Mouse (Mus musculus) skeletal muscle tissue, postnatal 0 days (tissue): ENCODE results near the gene Rpl27. TPM values are rescaled to one million over a fixed set of nuclear protein-coding genes. Genes with fewer than 3 reads are reported as not detected.

Experiments
- microRNA-seq, 2 experiments: library from miRNA; unstranded; fragments of <30 nt; microRNA quantifications; one replicate each; pipeline ENCODE4; 2016
- polyA plus RNA-seq: library from polyadenylated mRNA; unstranded; fragments of >200 nt; fragmentation: Nextera tagmentation; extraction: Ambion mirVana; gene quantifications from 2 replicates; pipeline ENCODE4 v1.2.1, GENCODE M21; 2015

Gene Rpl27
- 221 and 229 TPM in 2 replicates for polyA plus RNA-seq

DNA sequence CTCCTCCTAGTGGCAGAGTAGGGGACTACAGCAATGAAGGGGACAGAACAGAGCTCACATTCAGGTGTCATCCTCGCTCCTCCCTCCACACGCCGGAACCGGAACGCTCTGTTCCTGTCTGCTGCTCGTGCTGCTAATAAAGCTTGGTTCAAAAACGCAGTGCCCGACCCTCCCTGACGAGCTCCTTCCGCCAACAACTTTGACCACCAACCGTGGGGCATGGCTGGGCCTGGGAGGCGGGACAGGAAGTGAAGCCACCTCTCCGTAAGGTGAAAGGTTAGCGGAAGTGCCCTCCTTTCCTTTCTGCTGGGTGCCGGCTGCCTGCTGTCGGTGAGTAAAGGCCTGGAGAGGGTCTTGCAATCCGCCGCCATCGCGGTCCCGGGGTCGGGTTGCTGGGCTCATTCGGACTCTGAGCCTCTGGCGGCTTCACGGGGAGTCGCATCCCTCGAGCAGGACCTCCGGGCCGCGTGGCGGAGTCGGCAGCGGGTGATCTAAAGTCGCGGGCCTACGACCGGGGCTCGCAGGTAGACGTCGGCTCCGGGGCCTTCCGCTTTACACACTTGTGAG, at the start of gene Rpl27:
Gene Rpl27, plus strand, starts transcription at position 172 of the 567 bp plus-strand sequence.

DNA sequence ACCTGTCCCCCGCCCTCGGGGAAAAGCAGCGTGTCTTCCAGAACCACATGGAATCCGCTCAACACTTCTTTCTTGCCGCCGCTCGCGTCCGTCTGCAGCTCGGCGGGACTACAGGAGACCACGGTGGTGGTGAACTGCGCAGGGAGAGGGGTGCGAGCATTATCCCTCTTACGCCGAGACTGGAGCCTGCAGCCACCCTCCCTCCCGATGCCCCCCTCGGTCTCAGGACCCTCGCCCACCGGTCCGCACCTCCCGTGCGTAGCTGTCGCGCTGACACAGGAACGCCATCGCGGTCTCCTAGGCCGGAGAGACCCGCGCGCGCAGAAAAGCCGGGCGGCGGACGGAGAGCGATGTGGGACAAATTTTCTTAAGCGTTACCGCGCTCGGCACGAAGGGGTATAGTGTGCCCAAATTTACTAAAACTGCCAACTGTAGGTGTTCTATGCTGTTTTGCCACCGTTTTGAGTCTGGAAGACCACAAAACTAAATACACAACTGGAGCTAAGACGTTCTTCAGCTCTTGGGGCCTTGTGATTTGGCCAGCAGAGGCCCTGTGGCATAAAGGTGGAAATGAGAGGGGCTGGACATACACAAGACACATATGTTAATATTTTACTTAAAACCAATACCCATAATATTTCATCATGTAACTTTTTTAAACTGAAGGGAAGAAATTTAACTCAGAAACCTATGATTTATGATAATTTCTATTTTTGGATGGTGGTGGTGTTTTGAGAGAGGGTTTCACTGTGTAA, 24.8 kb upstream of the Rpl27 start, which contains the start of gene Aarsd1:
Gene Aarsd1, minus strand, starts transcription at position 515 of the 755 bp plus-strand sequence.

DNA sequence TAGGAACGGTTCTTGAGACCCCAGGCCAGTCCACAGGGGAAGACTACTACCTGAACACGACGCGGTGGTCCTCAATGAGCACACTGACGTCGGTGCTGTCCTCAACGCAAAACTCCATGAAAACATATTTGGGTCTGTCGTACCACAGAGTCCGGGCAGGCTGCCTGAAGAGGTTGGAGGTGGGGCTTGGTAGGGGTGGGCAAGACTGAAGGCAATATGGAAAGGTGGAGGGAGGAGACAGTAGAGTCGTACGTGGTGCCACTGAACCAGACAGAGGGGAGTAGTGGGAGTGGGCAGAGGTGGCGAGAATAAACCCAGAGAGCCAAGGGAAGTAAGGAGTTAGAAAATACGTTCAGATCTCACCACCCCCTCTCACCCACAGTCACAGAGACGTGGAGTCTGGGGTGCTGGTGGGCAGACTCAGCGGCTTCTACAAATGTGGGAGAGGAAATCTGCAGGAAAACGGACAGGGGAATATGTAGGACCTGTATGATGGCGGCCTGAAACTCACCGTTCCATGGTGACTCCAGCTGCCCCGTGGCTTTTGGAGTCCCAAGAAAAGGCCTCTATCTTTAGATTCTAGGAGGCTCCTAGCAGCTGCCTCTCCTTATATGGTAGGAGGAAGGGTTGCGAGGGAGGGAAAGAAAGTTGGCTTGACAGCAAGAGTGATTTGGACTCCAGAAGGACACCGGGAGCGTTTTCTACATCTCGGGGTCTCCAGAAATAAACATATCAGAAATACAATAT, 17.8 kb upstream of the Rpl27 start, which contains the start of gene Gm27029:
Gene Gm27029, minus strand, starts transcription at position 692 of the 747 bp plus-strand sequence.

DNA sequence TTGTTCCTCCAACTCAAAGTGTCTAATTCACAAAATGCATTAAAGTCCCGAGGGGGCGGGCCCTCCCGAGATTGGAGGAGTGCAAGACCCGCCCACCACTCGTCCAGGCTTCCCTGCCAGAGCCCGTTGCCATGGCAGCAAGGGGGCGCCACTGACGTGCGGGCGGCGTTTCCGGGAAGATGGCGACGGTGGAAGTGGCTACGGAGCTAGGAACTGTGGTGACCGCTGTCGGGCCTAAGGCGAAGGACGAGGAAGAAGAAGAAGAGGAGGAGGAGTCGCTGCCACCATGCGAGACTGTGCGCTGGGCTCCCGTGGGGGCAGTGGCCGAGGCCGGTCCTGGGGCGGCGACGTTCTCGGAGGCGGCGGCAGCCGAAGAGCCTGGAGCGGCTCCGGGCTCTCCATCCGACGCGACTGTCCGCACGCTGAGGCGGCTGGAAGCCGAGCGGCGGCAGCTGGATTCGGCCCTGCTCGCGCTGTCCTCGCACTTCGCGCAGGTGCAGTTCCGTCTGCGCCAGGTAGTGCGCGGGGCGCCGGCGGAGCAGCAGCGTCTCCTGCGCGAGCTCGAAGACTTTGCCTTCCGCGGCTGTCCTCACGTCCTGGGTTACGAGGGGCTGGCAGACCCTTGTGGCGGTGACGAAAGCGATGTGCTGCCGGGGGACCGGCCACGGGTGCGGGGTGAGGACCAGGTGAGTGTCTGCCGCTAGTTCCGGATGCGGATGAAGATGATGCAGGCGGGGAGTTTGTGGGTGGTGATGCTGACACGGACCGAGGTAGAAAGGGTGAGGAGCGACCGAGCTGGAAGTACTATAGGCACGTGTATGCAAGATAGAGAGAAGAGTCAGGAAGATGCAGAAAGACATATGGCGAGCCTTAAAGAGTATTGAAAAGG, 16.9 kb upstream of the Rpl27 start, which contains the start of the genes Rundc1 and Ptges3l:
Gene Rundc1, plus strand, starts transcription at position 161 of the 889 bp plus-strand sequence.
Gene Ptges3l, minus strand, starts transcription at position 409 of the 889 bp plus-strand sequence.

DNA sequence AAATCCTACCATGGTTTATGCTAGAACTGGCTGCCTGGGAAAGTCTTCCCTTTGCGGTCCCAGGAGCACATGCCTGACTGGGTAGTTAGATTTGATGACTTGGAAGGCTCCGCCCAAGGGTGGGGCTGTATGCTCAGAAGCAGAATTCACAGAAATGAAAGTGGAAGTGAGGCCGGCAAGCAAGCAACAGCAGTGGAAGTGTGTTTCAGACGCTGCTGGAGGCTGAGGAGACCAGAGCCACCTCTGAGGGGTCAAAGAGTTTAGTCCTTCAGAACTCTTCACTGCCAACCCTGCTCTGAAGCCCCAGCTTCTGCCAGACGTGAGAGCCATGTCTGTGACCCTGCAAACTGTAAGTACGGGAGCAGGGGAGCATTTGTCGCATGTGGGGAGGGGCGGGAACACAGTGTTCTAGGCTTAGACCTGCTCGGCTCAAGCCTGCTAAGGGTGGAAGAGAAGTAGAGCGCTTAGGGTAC, 6.2 kb downstream of the Rpl27 start, which contains the start of gene Ifi35:
Gene Ifi35, plus strand, starts transcription at position 134 of the 473 bp plus-strand sequence.

DNA sequence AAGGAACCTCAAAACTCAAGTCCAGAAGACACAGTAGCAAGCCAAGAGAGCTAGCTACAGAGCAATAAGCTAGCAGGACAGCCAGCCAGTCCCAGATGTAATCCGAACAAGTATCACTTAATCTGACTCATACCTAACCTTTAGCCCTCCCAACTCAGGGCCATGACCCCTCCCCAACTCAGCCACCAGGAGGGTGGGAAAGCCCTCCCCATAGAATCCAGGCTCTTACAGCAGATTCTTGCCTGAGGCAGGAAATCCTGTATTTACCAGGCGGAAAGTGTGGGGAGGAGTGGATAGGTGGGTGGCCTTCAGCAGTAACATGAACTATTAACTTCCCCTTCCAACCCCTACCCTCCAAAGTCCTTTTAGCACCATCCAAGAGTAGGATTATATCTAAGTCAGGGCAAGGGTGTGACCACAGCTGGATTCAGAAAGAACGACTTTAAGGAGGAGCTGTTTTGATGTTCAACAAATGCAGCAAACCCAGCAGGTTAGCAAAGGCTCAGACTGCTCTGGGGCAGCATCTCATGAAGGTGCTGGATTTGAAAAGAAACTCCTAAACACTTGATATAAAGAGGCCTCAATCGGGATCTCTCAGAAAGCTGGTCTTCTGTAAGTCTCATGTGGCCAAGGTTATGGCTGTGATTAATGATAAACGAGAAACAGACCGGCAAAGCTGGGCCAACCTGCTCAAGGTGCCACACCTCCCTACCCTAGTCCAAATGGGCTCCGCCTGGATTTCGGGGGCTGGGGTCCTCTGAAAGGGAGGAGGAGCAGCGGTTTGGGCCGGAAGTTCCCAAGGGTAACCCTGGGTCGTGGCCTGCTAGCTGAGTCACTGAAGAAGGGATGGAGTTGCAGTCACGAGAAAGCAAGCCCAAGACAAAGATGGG, 22.4 kb downstream of the Rpl27 start, which contains the start of gene Rnd2:
Gene Rnd2, plus strand, starts transcription at position 789 of the 890 bp plus-strand sequence.

DNA sequence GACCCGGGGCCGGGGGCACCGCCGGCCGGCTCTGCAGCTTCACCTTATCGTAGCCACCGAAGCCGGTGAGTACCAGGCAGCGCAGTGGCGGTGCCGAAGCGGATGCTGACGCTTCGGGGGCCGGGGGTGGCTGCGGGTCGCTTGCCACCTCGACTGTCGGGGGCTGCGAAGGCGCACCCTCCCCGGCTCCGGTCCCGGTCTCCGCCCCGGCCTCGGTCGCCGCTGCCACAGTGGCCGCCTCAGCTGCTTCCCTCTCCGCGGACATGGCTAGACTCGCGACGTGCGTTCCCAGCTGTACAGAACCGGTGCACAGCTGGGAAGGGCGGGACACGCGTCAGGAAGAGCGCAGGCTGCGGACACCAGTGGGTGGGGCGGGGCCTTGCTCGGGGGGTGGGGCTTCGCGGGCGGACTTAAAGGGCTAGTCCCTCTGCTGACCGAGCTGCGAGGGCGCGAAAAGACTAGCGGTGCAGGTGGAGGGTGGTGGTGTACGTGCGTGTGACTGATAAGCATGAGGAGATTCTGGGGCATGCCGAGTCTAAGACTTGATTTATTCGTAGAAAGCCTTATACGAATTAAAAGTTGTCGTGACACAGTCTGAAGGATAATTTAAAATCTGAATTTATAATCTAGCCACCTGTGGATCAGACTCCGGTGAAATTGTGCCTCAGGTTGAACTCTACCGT, 23.9 kb downstream of the Rpl27 start, which contains the start of gene Vat1:
Gene Vat1, minus strand, starts transcription at position 362 of the 683 bp plus-strand sequence.

Small RNA genes within 50 kb of the gene (microRNA-seq; reads per million reads assigned to microRNA genes)
- gene Mir6929 = 0.85 to 1.7 reads per million in 2 experiments

Other genes with a start within 250 kb of the Rpl27 start
- gene Ezh1, start 215.8 kb upstream of the Rpl27 start, polyA plus RNA-seq = 10.7 and 14.2 TPM in 2 replicates
- 98.1 and 102 TPM in 2 replicates for gene Ramp2, start 196.3 kb upstream of the Rpl27 start, polyA plus RNA-seq
- gene Vps25, start 188.6 kb upstream of the Rpl27 start, polyA plus RNA-seq = 54.8 and 66.6 TPM in 2 replicates
- gene Wnk4, start 181.7 kb upstream of the Rpl27 start, polyA plus RNA-seq = 1.5 and 1.7 TPM in 2 replicates
- gene Cntd1, start 163.3 kb upstream of the Rpl27 start, polyA plus RNA-seq = 0.24 and 0.41 TPM in 2 replicates
- 145 and 147 TPM in 2 replicates for gene Coa3, start 163.2 kb upstream of the Rpl27 start, polyA plus RNA-seq
- gene Becn1, start 140.0 kb upstream of the Rpl27 start, polyA plus RNA-seq = 69.9 and 72.6 TPM in 2 replicates
- 44.9 and 53.1 TPM in 2 replicates for gene Psme3, start 126.1 kb upstream of the Rpl27 start, polyA plus RNA-seq
- gene Aoc2, start 117.2 kb upstream of the Rpl27 start, polyA plus RNA-seq = 0.06 and 0.23 TPM in 2 replicates
- 4.1 and 8.1 TPM in 2 replicates for gene Aoc3, start 111.7 kb upstream of the Rpl27 start, polyA plus RNA-seq
- 0.09 TPM in 1 of 2 replicates, not detected in the other for gene G6pc, start 74.7 kb upstream of the Rpl27 start, polyA plus RNA-seq
- gene Aarsd1, start 24.7 kb upstream of the Rpl27 start, polyA plus RNA-seq = 25.4 and 25.7 TPM in 2 replicates
- 3.9 and 7.0 TPM in 2 replicates for gene Gm27029, start 17.5 kb upstream of the Rpl27 start, polyA plus RNA-seq
- 8.9 and 9.2 TPM in 2 replicates for gene Rundc1, start 17.2 kb upstream of the Rpl27 start, polyA plus RNA-seq
- 143 and 148 TPM in 2 replicates for gene Ptges3l, start 17.0 kb upstream of the Rpl27 start, polyA plus RNA-seq
- 14.9 and 17.1 TPM in 2 replicates for gene Ifi35, start 6.1 kb downstream of the Rpl27 start, polyA plus RNA-seq
- gene Rnd2, start 22.7 kb downstream of the Rpl27 start, polyA plus RNA-seq = 3.0 and 3.9 TPM in 2 replicates
- gene Vat1, start 23.9 kb downstream of the Rpl27 start, polyA plus RNA-seq = 22.7 and 30.2 TPM in 2 replicates
- gene Brca1, start 109.7 kb downstream of the Rpl27 start, polyA plus RNA-seq = 1.0 and 1.8 TPM in 2 replicates
- 49.1 and 51.6 TPM in 2 replicates for gene Nbr1, start 109.9 kb downstream of the Rpl27 start, polyA plus RNA-seq
- gene Tmem106a, start 139.9 kb downstream of the Rpl27 start, polyA plus RNA-seq = 6.1 and 8.6 TPM in 2 replicates
- gene Gm11634, start 157.0 kb downstream of the Rpl27 start, polyA plus RNA-seq = not detected in 2 replicates
- 21.7 and 27.2 TPM in 2 replicates for gene Rdm1, start 184.9 kb downstream of the Rpl27 start, polyA plus RNA-seq
- gene Arl4d, start 223.2 kb downstream of the Rpl27 start, polyA plus RNA-seq = 2.3 and 3.2 TPM in 2 replicates